Mouse (Mus musculus) heart, postnatal 0 days (tissue): ENCODE results near the gene Bbs9. TPM values are rescaled to one million over a fixed set of nuclear protein-coding genes. Genes with fewer than 3 reads are reported as not detected.
A peak's percentile ranks its signal among the peaks of the same experiment; 100 is the strongest.

ENCODE experiments used
- ATAC-seq: fragments of 200-750 bp; cut with Nextera tagmentation; 2 replicates; pipeline ENCODE4 v1.8.0; 2017; ENCODE audit warnings: low read depth, moderate number of reproducible peaks, moderate library complexity; ENCODE audit not compliant: insufficient read depth
- DNase-seq: peaks from one replicate; pipeline ENCODE4 v3.0.0-alpha.2; 2016; ENCODE audit warnings: low spot score
- H3K27ac ChIP-seq: fragments of 300-500 bp; sonication (generic); 2 replicates; pipeline ENCODE4 v1.5.1; 2014; ENCODE audit warnings: low read depth, mild to moderate bottlenecking
- H3K27me3 ChIP-seq: fragments of 300-500 bp; sonication (generic); 2 replicates; pipeline ENCODE4 v1.6.1; 2014; ENCODE audit warnings: low read length, mixed read lengths; ENCODE audit not compliant: control insufficient read depth, insufficient read depth
- H3K36me3 ChIP-seq: fragments of 300-500 bp; sonication (generic); replicated peaks from 2 replicates; pipeline ENCODE4 v1.6.1; 2014; ENCODE audit warnings: low read length, mixed read lengths; ENCODE audit not compliant: control insufficient read depth, insufficient read depth
- H3K4me1 ChIP-seq: fragments of 300-500 bp; sonication (generic); 2 replicates; pipeline ENCODE4 v1.6.1; 2014; ENCODE audit warnings: antibody characterized with exemption; ENCODE audit not compliant: control insufficient read depth, insufficient read depth
- H3K4me2 ChIP-seq: fragments of 300-500 bp; sonication (generic); 2 replicates; pipeline ENCODE4 v1.6.1; 2014; ENCODE audit warnings: low read depth, mild to moderate bottlenecking, low read length, moderate library complexity
- H3K4me3 ChIP-seq: fragments of 300-500 bp; sonication (generic); 2 replicates; pipeline ENCODE4 v1.5.1; 2014; ENCODE audit warnings: low read depth, low read length
- H3K9ac ChIP-seq: fragments of 300-500 bp; sonication (generic); replicated peaks from 2 replicates; pipeline ENCODE4 v1.6.1; 2014; ENCODE audit warnings: low read depth, low read length, mixed read lengths
- H3K9me3 ChIP-seq: fragments of 300-500 bp; sonication (generic); replicated peaks from 2 replicates; pipeline ENCODE4 v1.6.1; 2016; ENCODE audit warnings: low read length; ENCODE audit not compliant: control insufficient read depth
- CTCF ChIP-seq: IDR thresholded peaks from 2 replicates; pipeline ENCODE4 v1.5.1; 2016; ENCODE audit warnings: antibody characterized with exemption, control low read depth, low read depth
- EP300 ChIP-seq: IDR thresholded peaks from 2 replicates; pipeline ENCODE4 v1.6.1; 2016; ENCODE audit warnings: antibody characterized with exemption, low read depth
- WGBS: fragments of 180-500 bp; shearing (Covaris S2); extraction: QIAGEN DNeasy Blood & Tissue Kit; methylation state at CpG from one replicate; pipeline ENCODE4 v1.1.7; 2014; 5-methylcytosine and 5-hydroxymethylcytosine counted together
- polyA plus RNA-seq: library from polyadenylated mRNA; unstranded; fragments of >200 nt; fragmentation: Nextera tagmentation; extraction: Ambion mirVana; gene quantifications from 2 replicates; pipeline ENCODE4 v1.2.1, GENCODE M21; 2015
- total RNA-seq: library from RNA; depleted of rRNA; stranded (reverse); fragments of >200 nt; gene quantifications from 2 replicates; pipeline ENCODE4 v1.2.3, GENCODE M21; 2014; ENCODE audit warnings: low replicate concordance

Bbs9 gene
- total and polyA plus RNA-seq, 2 experiments from 2014 or later, result 5.2 to 18.9 TPM

DNA sequence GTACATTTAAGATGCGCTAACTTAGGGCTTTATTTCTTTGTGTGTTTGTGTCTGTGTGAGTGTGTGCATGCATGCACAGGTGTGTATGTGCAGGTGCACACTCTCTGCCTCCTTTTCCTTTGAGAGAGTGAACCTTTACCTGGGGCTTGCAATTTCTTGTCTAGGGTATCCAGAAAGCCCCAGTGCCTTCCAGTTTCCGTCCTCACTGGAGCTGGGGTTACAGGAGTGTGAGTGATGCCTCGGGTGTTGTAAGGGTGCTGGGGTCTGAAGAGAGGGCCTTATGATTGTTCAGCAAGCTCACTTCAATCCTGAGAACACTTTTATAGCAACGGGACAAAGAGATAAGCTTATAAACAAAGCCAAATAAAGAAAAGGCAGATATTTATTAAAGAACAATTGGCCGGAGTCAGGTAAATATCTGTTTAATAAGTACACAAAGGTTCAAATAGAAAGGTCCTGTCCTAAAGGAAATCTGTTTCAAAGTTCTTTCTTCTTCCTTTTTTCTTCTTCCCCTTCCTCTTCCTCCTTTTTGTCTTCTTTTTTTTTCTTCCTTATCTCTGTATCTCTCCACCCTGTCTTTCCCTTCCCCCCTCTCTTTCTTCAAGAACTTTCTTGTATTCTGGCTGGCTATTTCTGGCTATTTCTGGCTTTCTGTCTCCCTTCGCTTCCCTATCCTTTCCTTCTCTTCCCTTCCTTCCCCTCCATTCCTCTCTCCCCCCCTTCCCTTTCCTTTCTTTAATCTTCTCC is 21.7 kb downstream of the Bbs9 start:
- DNase-seq, result no peak
- TF ChIP-seq EP300 (no peak), CTCF (no peak)
- Histone ChIP-seq H3K36me3 (no peaks in the 10 kb centered on the region), H3K4me2 (no peak overlapping the region), H3K4me3 (no peak overlapping the region), H3K4me1 (no peaks in the 10 kb centered on the region), H3K27me3 (no peaks in the 10 kb centered on the region), H3K9ac (no peak overlapping the region), H3K9me3 (no peaks in the 10 kb centered on the region), H3K27ac (no peak overlapping the region)
- ATAC-seq, result no peak
- 67% methylated on average over 6 of the region's 6 CpGs for WGBS

DNA sequence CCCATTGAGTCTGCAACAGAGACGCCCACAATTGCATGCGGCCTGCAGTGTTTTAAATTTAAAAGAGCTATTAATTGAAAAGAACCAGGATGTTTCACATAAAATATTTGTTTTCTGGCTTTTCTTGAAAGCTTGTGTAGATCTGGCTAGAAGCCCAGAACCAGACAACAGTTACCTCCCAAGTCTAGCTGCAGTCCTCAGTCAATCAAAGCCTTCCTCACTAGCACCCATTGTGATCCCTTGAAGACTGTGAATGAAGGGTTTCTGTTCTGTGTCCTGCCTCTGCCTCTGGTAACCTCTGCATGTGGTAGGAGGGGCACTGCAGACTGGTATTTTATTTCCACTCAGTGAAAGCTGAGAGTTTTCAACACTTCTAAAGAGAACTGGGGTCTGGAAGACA is 27.5 kb downstream of the Bbs9 start:
- Histone ChIP-seq H3K4me2 (no peak overlapping the region), H3K4me3 (no peak overlapping the region), H3K36me3 (no peaks in the 10 kb centered on the region), H3K27me3 (no peaks in the 10 kb centered on the region), H3K27ac (no peak overlapping the region), H3K9me3 (no peaks in the 10 kb centered on the region), H3K4me1 (0 out of 2 replicates have a peak, but pooled peaks cover 8% of the 10 kb centered on the region), H3K9ac (no peak overlapping the region)
- ATAC-seq (no peak), DNase-seq (no peak)
- TF ChIP-seq EP300 (no peak), CTCF (no peak)
- WGBS, result 67% methylated on average over 2 of the region's 2 CpGs

DNA sequence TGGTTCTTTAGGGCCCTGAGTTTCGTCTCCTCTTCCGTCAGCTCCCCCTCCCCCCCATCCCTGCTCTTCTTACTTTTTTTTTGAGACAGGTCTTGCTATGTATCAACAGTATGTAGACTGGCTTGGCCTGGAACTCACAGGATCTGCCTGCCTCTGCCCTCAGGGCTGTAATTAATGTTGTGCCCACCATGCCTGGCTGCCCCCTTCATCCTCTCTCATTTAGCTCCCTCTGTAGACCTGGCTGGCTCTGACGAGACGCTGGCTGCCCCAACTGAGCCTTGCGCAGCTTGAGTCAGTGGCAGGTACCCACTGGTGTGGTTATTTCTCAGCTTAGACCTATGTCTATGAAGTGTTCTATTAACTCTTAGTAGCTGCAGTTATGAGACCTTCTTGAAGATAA is 28.1 kb downstream of the Bbs9 start:
- ATAC-seq, result no peak
- no peak overlapping the region for H3K4me3 ChIP-seq
- no peak overlapping the region for H3K4me2 ChIP-seq
- H3K36me3 ChIP-seq, result no peaks in the 10 kb centered on the region
- H3K9me3 ChIP-seq, result no peaks in the 10 kb centered on the region
- no peak for DNase-seq
- TF ChIP-seq EP300 (no peak), CTCF (no peak)
- WGBS, result 83% methylated on average over 5 of the region's 5 CpGs
- no peaks in the 10 kb centered on the region for H3K27me3 ChIP-seq
- 0 out of 2 replicates have a peak, but pooled peaks cover 8% of the 10 kb centered on the region for H3K4me1 ChIP-seq
- no peak overlapping the region for H3K27ac ChIP-seq
- H3K9ac ChIP-seq, result no peak overlapping the region

DNA sequence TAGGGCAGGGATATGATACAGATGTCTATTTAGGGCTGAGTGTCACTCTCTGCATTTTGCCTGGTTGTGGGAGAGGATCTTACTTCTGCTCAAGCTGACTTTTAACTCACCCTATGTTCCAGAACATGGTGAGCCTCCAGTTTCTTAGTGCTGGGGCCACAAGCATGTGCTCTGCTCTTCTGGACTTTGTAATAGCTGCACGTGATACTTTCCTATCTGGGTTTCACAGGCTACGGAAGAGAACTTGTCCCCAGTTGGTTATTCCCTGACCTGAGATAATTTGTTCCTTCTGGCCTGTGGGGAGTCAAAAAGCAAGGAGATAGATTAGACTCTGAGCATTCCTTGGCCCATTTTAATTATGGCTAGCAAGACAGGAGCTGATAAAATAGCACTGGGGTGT is 30.1 kb downstream of the Bbs9 start:
- Histone ChIP-seq H3K4me3 (no peak overlapping the region), H3K4me1 (0 out of 2 replicates have a peak, but pooled peaks cover 8% of the 10 kb centered on the region), H3K9ac (no peak overlapping the region), H3K27ac (no peak overlapping the region), H3K9me3 (no peaks in the 10 kb centered on the region), H3K4me2 (no peak overlapping the region), H3K36me3 (no peaks in the 10 kb centered on the region), H3K27me3 (no peaks in the 10 kb centered on the region)
- DNase-seq, result no peak
- 23% methylated on average over 2 of the region's 2 CpGs for WGBS
- peak; percentile 27; the same call in 1 of the 2 replicates for ATAC-seq
- TF ChIP-seq EP300, result no peak

DNA sequence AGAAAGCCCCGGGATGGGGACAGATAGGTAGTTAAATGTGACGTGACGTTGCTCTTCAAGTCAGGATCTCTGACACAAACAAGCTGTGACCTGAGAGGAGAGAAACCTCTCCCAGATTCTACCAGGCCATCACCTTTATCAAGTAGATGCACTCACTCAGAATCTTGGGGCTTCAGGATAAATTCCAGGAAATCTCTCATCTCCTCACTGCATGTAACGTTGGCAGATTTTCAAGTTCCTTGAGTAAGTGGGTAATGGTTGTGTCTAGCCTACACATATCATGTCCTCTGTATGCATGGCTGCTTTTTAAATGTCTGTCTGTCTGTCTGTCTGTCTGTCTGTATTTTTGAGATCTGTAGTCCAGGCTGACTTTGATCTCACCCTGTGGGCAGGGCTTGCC is 39.6 kb downstream of the Bbs9 start:
- H3K9me3 ChIP-seq, result no peaks in the 10 kb centered on the region
- H3K36me3 ChIP-seq, result no peaks in the 10 kb centered on the region
- H3K4me3 ChIP-seq, result no peak overlapping the region
- TF ChIP-seq CTCF (no peak), EP300 (no peak)
- ATAC-seq, result no peak
- H3K27me3 ChIP-seq, result no peaks in the 10 kb centered on the region
- DNase-seq, result no peak
- H3K27ac ChIP-seq, result no peak overlapping the region
- no peak overlapping the region for H3K9ac ChIP-seq
- H3K4me1 ChIP-seq, result no peaks in the 10 kb centered on the region
- H3K4me2 ChIP-seq, result no peak overlapping the region
- WGBS, result 78% methylated on average over 4 of the region's 4 CpGs
